Mouse (Mus musculus): ENCODE measurements around the gene Slc35e4.

DNA sequence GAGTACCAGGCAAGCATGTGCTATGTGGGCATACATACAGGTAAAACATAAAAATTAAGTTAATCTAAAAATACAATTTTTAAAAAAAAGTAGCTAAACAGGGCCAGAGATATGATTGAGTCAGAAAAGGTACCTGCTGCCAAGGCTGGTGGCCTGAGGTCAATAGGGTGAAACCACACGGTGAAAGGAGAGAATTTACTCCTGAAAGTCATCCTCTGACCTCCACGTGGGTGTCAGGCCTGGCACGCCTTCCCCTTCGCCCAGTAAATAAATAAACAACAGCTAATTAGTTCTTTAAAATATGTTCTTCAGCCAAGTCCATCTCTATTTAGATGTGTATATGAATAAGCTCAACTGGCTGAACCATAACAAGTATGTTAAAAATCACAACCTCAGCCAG lies 54.1 kb downstream of the Slc35e4 start:
- TF ChIP-seq CTCF (conservative IDR thresholded peaks at IDR 0.05; ENCODE audit: insufficient read depth, insufficient read length, low read depth, low read length): no peak
- TF ChIP-seq POLR2A (IDR thresholded peaks at IDR 0.05; ENCODE audit: low read depth, low read length): no peak

Measured in kidney, adult 2 months (tissue).